Mouse (Mus musculus): ENCODE measurements around the gene Adam19. TPM values are rescaled to one million over a fixed set of nuclear protein-coding genes. Genes with fewer than 3 reads are reported as not detected.

Adam19 gene
- polyA plus RNA-seq (2017; shearing (Covaris generic)): 58.5 TPM

DNA sequence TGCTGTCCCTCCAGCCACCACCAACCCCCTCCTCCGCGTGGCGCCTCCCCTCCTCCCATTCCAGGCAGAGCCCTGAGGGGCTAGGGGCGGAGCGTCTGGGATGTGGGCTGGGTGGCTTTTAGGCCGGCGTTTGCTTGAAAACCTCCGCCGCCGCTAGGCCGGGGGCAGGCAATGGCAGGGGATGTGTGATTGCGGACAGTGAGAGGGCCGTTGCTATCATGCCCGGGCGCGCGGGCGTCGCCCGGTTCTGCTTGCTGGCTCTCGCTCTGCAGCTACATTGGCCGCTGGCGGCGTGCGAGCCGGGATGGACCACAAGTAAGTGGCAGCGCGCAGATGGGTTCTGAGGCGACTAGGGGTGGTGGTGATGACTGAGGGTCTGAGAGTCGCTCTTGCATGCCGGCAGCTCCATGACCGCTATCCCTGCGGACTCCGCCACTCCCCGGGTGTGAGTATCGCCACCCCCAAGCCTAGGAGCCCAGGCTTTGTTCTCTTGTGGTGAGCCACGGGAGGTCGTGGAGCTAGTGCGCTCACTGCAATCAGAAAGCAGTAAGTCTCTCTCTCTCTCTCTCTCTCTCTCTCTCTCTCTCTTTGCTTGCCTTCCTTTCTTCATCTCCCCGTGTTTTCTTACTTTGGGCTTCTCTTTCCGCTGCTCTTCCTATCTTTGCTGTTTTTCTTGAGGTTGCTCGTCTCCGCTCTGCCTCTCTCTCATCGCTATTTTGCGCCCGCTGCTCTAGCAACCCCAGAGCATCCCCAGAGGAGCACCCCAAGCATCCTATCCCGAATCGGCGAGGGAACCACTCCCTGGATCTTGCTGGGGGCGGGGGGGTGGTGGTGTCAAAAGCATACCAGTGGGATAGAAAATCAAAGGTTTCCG is at the start of gene Adam19:
Adam19 (plus strand) TSS at position 97 of the 874 bp plus-strand sequence.

GRCm38 (mm10) chr11:46052105-46052659 is 3.6 kb upstream of the Adam19 start, which contains the start of gene Gm12166:
TSS of gene Gm12166 (minus strand) at chr11:46052321.

GRCm38 (mm10) chr11:46165866-46166585 is 110.2 kb downstream of the Adam19 start, which contains the start of gene Nipal4:
TSS of gene Nipal4 (minus strand) at chr11:46166508.

Other genes with a start within 250 kb of the Adam19 start
- gene Clint1, start 203.9 kb upstream of the Adam19 start, polyA plus RNA-seq (2017; shearing (Covaris generic)): 252 TPM
- gene Lsm11, start 111.1 kb upstream of the Adam19 start, polyA plus RNA-seq (2017; shearing (Covaris generic)): 10.5 TPM
- 4.6 TPM for gene Thg1l, start 100.5 kb upstream of the Adam19 start, polyA plus RNA-seq (2017; shearing (Covaris generic))
- 0.10 TPM for gene Sox30, start 75.7 kb upstream of the Adam19 start, polyA plus RNA-seq (2017; shearing (Covaris generic))
- gene Gm12166, start 3.7 kb upstream of the Adam19 start, polyA plus RNA-seq (2017; shearing (Covaris generic)): 15.3 TPM
- 0.37 TPM for gene Nipal4, start 110.5 kb downstream of the Adam19 start, polyA plus RNA-seq (2017; shearing (Covaris generic))
- gene Fndc9, start 179.5 kb downstream of the Adam19 start, polyA plus RNA-seq (2017; shearing (Covaris generic)): 0.32 TPM